Mouse (Mus musculus): ENCODE measurements at regions not wholly inside any gene's neighbourhood (a gene's known extent, or its start where the extent isn't known, plus 50 kb on each side); places are given as distances from the start of the nearest gene placed in this dataset.

- TF ChIP-seq TAL1 (conservative IDR thresholded peaks at IDR 0.05; ENCODE audit: low read depth, low read length) (no peak), GATA1 (IDR thresholded peaks at IDR 0.05; ENCODE audit: borderline replicate concordance, low read length) (no peak), CTCF (IDR thresholded peaks at IDR 0.05; ENCODE audit: low read depth, low read length) (no peak), GATA2 (IDR thresholded peaks at IDR 0.05; ENCODE audit: borderline replicate concordance, low read depth, low read length) (no peak), POLR2AphosphoS5 (IDR thresholded peaks at IDR 0.05; ENCODE audit: insufficient replicate concordance, low read depth, low read length) (no peak)
These were observed 60.4 kb downstream of the Dact1 start for GRCm38 (mm10) chr12:71370091-71370490.
